Mouse (Mus musculus): ENCODE data around the gene Med10. TPM values are rescaled to one million over a fixed set of nuclear protein-coding genes. Genes with fewer than 3 reads are reported as not detected.

The Med10 gene
- total and polyA plus RNA-seq, 3 experiments: 119 to 151 TPM; not detected in 1

GRCm38 (mm10) chr13:69792541-69793009 lies 9.6 kb upstream of the Med10 start:
- H3K79me2 ChIP-seq (ENCODE audit: control insufficient read depth, insufficient read depth, low read length, poor library complexity): no peaks in the 10 kb centered on the region
- TF ChIP-seq MYB (IDR thresholded peaks at IDR 0.05; ENCODE audit: low read depth, low read length): no peak
- TF ChIP-seq SMC3 (IDR thresholded peaks at IDR 0.05; ENCODE audit: low read depth, low read length): no peak
- no peak for TF ChIP-seq RAD21 (IDR thresholded peaks at IDR 0.05; ENCODE audit: low read depth, low read length)
- TF ChIP-seq ZMIZ1 (IDR thresholded peaks at IDR 0.05; ENCODE audit: low read depth, low read length): no peak
- TF ChIP-seq MEF2A (IDR thresholded peaks at IDR 0.05; ENCODE audit: extremely low read depth, insufficient replicate concordance, low read depth, low read length, poor library complexity, severe bottlenecking): no peak
- no peak for TF ChIP-seq USF1 (IDR thresholded peaks at IDR 0.05; ENCODE audit: low read depth, low read length)
- TF ChIP-seq UBTF (IDR thresholded peaks at IDR 0.05; ENCODE audit: borderline replicate concordance, insufficient read depth, low read depth, low read length): no peak
- no peak for TF ChIP-seq MYC (IDR thresholded peaks at IDR 0.05; ENCODE audit: low read depth, low read length)
- no peak for TF ChIP-seq ZC3H11A (IDR thresholded peaks at IDR 0.05; ENCODE audit: low read depth, low read length)
- TF ChIP-seq USF2 (IDR thresholded peaks at IDR 0.05; ENCODE audit: borderline replicate concordance in 1 of 2, insufficient read depth in 1 of 2, low read depth in 1 of 2, low read length in 2 of 2): no peak
- TF ChIP-seq POLR2AphosphoS2 (IDR thresholded peaks at IDR 0.05; ENCODE audit: low read length): no peak
- no peak for TF ChIP-seq NRF1 (IDR thresholded peaks at IDR 0.05; ENCODE audit: insufficient read depth, low read depth, low read length, poor library complexity, severe bottlenecking)
- TF ChIP-seq TBP (IDR thresholded peaks at IDR 0.05; ENCODE audit: low read depth, low read length): no peak
- no peak for TF ChIP-seq JUND (IDR thresholded peaks at IDR 0.05; ENCODE audit: low read depth, low read length)
- no peak for TF ChIP-seq MAFK (IDR thresholded peaks at IDR 0.05; ENCODE audit: borderline replicate concordance, low read depth, low read length)
- DNase-seq (ENCODE audit: low read depth, low spot score): no peak
- no peaks in the 10 kb centered on the region for H3K4me1 ChIP-seq (ENCODE audit: control insufficient read depth in 1 of 2, insufficient read depth in 2 of 2, low read length in 2 of 2)
- H3K4me3 ChIP-seq (ENCODE audit: control insufficient read depth in 1 of 2, insufficient read depth in 1 of 2, low read depth in 2 of 2, low read length in 2 of 2): no peak overlapping the region
- H3K36me3 ChIP-seq (ENCODE audit: control insufficient read depth in 1 of 2, insufficient read depth in 2 of 2, low read length in 2 of 2): no peaks in the 10 kb centered on the region
- H3K9ac ChIP-seq (ENCODE audit: control insufficient read depth, low read depth, low read length, poor library complexity, severe bottlenecking): no peak overlapping the region
- no peaks in the 10 kb centered on the region for H3K9me3 ChIP-seq (replicated peaks; ENCODE audit: insufficient read depth, low read length)
- H3K27me3 ChIP-seq (ENCODE audit: control insufficient read depth in 1 of 2, insufficient read depth in 2 of 2, low read length in 2 of 2): no peaks in the 10 kb centered on the region; a peak in 1 of 4 replicates
- H3K27ac ChIP-seq (ENCODE audit: control insufficient read depth, low read depth, low read length): no peak overlapping the region

GRCm38 (mm10) chr13:69794808-69795207 lies 7.4 kb upstream of the Med10 start:
- no peaks in the 10 kb centered on the region for H3K4me1 ChIP-seq (ENCODE audit: control insufficient read depth in 1 of 2, insufficient read depth in 2 of 2, low read length in 2 of 2)
- H3K9ac ChIP-seq (ENCODE audit: control insufficient read depth, low read depth, low read length, poor library complexity, severe bottlenecking): no peak overlapping the region
- TF ChIP-seq SIN3A (IDR thresholded peaks at IDR 0.05; ENCODE audit: low read length): no peak
- no peak for TF ChIP-seq ZC3H11A (IDR thresholded peaks at IDR 0.05; ENCODE audit: low read depth, low read length)
- no peak for TF ChIP-seq TAL1 (IDR thresholded peaks at IDR 0.05; ENCODE audit: low read length)
- no peak for TF ChIP-seq ZKSCAN1 (IDR thresholded peaks at IDR 0.05; ENCODE audit: low read depth, low read length)
- H3K79me2 ChIP-seq (ENCODE audit: control insufficient read depth, insufficient read depth, low read length, poor library complexity): no peaks in the 10 kb centered on the region
- H3K27me3 ChIP-seq (ENCODE audit: control insufficient read depth in 1 of 2, insufficient read depth in 2 of 2, low read length in 2 of 2): no peaks in the 10 kb centered on the region; a peak in 1 of 4 replicates
- H3K36me3 ChIP-seq (ENCODE audit: control insufficient read depth in 1 of 2, insufficient read depth in 2 of 2, low read length in 2 of 2): no peaks in the 10 kb centered on the region
- no peak for DNase-seq (ENCODE audit: low read depth, low spot score)
- no peaks in the 10 kb centered on the region for H3K9me3 ChIP-seq (replicated peaks; ENCODE audit: insufficient read depth, low read length)
- no peak overlapping the region for H3K27ac ChIP-seq (ENCODE audit: control insufficient read depth, low read depth, low read length)
- no peak overlapping the region for H3K4me3 ChIP-seq (ENCODE audit: control insufficient read depth in 1 of 2, insufficient read depth in 1 of 2, low read depth in 2 of 2, low read length in 2 of 2)

Measured in MEL (cell line).